8 mouse cellular contexts compared by ENCODE assay signal in the genomic region with DNA sequence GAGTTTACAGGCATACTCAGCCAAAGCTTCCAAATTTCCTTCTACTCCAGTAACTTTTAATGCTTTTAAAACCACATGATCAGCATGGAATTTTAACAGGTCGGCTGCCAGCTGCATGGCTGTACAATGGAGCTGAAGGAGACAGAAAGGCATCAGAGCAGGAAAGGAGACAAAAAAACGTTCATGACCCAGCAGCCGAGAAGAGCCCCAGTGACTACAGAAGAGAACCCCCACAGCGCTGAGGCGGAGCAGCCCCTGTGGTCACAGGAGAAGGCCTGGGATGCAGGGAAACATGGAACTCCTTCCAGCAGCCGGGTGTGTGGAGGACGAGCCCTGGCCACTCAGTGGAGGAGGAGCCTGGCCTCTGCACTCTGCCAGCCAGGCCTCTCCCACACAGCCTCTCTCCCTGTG. TPM values are rescaled to one million over a fixed set of nuclear protein-coding genes. Genes with fewer than 3 reads are reported as not detected.
DNase-seq lines count a peak whose midpoint lies in the region; ATAC-seq lines count a peak whose summit lies in the region.
"Had no signal": no experiment of that assay in that cellular context is flagged by ENCODE, and none has a peak within 500 bp of the region (broad histone marks: within the 10 kb centered on the region; RNA-seq: fewer than 3 reads in every experiment).

No protein-coding gene starts in this region.

- H3K36me3 ChIP-seq in kidney, embryonic 16.5 days (ENCODE audit: insufficient read depth, low read length), result peaks cover 11% of the 10 kb centered on the region; the same call in 1 of the 2 replicates

- peak; percentile 90 for ATAC-seq in kidney, embryonic 16.5 days (ENCODE audit: low FRiP score, low TSS enrichment)

- no peaks in the 10 kb centered on the region for H3K27me3 ChIP-seq in kidney, embryonic 16.5 days (ENCODE audit: insufficient read depth, low read length)
- H3K27me3 ChIP-seq: neural tube, embryonic 13.5 days had no signal

- H3K27ac ChIP-seq in kidney, embryonic 16.5 days (ENCODE audit: low read length), result peak overlapping the region; percentile 73
- H3K27ac ChIP-seq: neural tube, embryonic 13.5 days had no signal

- no peak overlapping the region for H3K4me3 ChIP-seq in kidney, embryonic 16.5 days (ENCODE audit: low read length)
- H3K4me3 ChIP-seq: neural tube, embryonic 13.5 days had no signal

- peak; percentile 21 for DNase-seq in right cerebral cortex, adult 18-20 months
- no peak for DNase-seq in right cerebral cortex, postnatal 14 days
- DNase-seq in gastrocnemius, postnatal 10 days, result peak; percentile 32
- peak; percentile 73 for DNase-seq in ovary, adult 18-20 months (ENCODE audit: low spot score)
- DNase-seq in T-cell, adult 2 months (ENCODE audit: low spot score), result no peak
- no peak for DNase-seq in cerebellum, adult 9-11 months

- H3K4me2 ChIP-seq in kidney, embryonic 16.5 days (replicated peaks; ENCODE audit: low read depth, low read length), result no peak overlapping the region
- H3K4me2 ChIP-seq: neural tube, embryonic 13.5 days had no signal

- 26% methylated on average over 7 of the region's 7 CpGs for WGBS in kidney, embryonic 16.5 days

- H3K9me3 ChIP-seq in kidney, embryonic 16.5 days (ENCODE audit: low read length), result no peaks in the 10 kb centered on the region
- H3K9me3 ChIP-seq: neural tube, embryonic 13.5 days had no signal

- H3K9ac ChIP-seq in kidney, embryonic 16.5 days (replicated peaks; ENCODE audit: low read length), result no peak overlapping the region
- H3K9ac ChIP-seq: neural tube, embryonic 13.5 days had no signal

- H3K4me1 ChIP-seq in kidney, embryonic 16.5 days (ENCODE audit: insufficient read depth, low read length), result peaks cover 26% of the 10 kb centered on the region

RNA-seq across cellular contexts. Expression of a gene that starts 27.4 kb away (rescaled TPM):
- 1 to 10 TPM; 3.5 to 4.0 TPM for total RNA-seq in gastrocnemius, postnatal 10 days (2021)
- 17.9 and 20.6 TPM in 2 replicates for polyA plus RNA-seq in kidney, embryonic 16.5 days (2015; fragmentation: Nextera tagmentation; extraction: Ambion mirVana)

RNA-seq across cellular contexts. Expression of a gene that starts 27.4 kb away (rescaled TPM):
- total RNA-seq in gastrocnemius, postnatal 10 days (2021), result 10 to 100 TPM; 28.3 to 30.8 TPM
- polyA plus RNA-seq in kidney, embryonic 16.5 days (2015; fragmentation: Nextera tagmentation; extraction: Ambion mirVana), result 44.2 and 50.6 TPM in 2 replicates

RNA-seq across cellular contexts. Expression of a gene that starts 35.5 kb away (rescaled TPM):
- 10 to 100 TPM; 15.2 to 15.5 TPM for total RNA-seq in gastrocnemius, postnatal 10 days (2021)
- 38.7 and 39.7 TPM in 2 replicates for polyA plus RNA-seq in kidney, embryonic 16.5 days (2015; fragmentation: Nextera tagmentation; extraction: Ambion mirVana)

Comparison
In these comparisons a context has a peak if more than half of its experiments do, and no peak if none do; other contexts are left out.
1. DNase-seq: peak in right cerebral cortex, adult 18-20 months (single experiment), gastrocnemius, postnatal 10 days (single experiment) and ovary, adult 18-20 months (single experiment); none in right cerebral cortex, postnatal 14 days (single experiment), T-cell, adult 2 months (single experiment) and cerebellum, adult 9-11 months (single experiment).